ENCODE assay signal across 15 mouse cellular contexts in the genomic region with DNA sequence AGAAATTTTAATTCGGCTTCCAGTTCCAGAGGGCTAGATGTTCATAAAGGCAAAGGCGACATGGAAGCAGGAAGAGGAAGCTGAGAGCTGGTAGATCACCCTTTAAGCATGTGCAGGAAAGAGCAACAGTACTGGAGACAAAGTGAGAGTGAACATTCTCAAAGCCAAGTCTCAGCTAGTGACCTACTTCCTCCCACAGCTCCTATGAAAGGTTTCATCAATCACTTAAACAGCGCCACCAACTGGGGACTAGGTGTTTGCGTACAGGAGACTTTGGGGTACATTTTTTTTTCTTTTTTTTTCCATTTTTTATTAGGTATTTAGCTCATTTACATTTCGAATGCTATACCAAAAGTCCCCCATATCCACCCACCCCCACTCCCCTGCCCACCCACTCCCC.
A peak's percentile ranks its signal among the peaks of the same experiment; 100 is the strongest.
DNase-seq lines count a peak whose midpoint lies in the region; ATAC-seq and TF ChIP-seq lines count a peak whose summit lies in the region.
"Had no signal": no experiment of that assay in that cellular context is flagged by ENCODE, and none has a peak within 500 bp of the region (broad histone marks: within the 10 kb centered on the region; RNA-seq: fewer than 3 reads in every experiment).

No protein-coding gene starts in this region.

- CTCF ChIA-PET in Patski (lab: Charles Lee), result no interaction called here

- POLR2A ChIA-PET in Patski (lab: Charles Lee), result no interaction called here

- H3K4me3 ChIP-seq in layer of hippocampus, adult 2 months, result no peak overlapping the region
- H3K4me3 ChIP-seq: forebrain, embryonic 15.5 days; limb, embryonic 15.5 days; midbrain, embryonic 10.5 days; neural tube, embryonic 15.5 days had no signal

- H3K27me3 ChIP-seq in Patski, result no peaks in the 10 kb centered on the region
- H3K27me3 ChIP-seq: forebrain, embryonic 15.5 days; limb, embryonic 15.5 days; neural tube, embryonic 15.5 days had no signal

- no peak overlapping the region for H3K27ac ChIP-seq in layer of hippocampus, adult 2 months
- H3K27ac ChIP-seq: forebrain, embryonic 15.5 days; limb, embryonic 15.5 days; midbrain, embryonic 10.5 days; neural tube, embryonic 15.5 days had no signal

- no peak for DNase-seq in layer of hippocampus, adult 2 months (ENCODE audit: low spot score in 2 of 2)
- no peak for DNase-seq in layer of hippocampus, postnatal 10 days (ENCODE audit: low spot score in 2 of 2)
- peak; percentile 7 for DNase-seq in thymus, postnatal 4 days
- no peak for DNase-seq in thymus, adult 18-20 months
- no peak for DNase-seq in Patski (ENCODE audit: low read depth, low spot score)
- DNase-seq in right cerebral cortex, adult 18-20 months, result no peak
- DNase-seq: adrenal gland, postnatal 25 days; cerebellum, adult 9-11 months; lung, adult 2 months had no signal

- in situ Hi-C loops in Patski (cut with MboI; ENCODE audit: low pct_unique_long_range_greater_than_20kb), result no loop called here

- no peak for ATAC-seq in Patski
- no peak for ATAC-seq in granulocyte monocyte progenitor cell, adult 5-6 weeks (replicated peaks; ENCODE audit: poor library complexity, severe bottlenecking)
- ATAC-seq: forebrain, embryonic 15.5 days; intestine, embryonic 16.5 days had no signal

- TF ChIP-seq CTCF in layer of hippocampus, adult 2 months (conservative IDR thresholded peaks at IDR 0.05), result peak; percentile 45
- TF ChIP-seq CTCF in Patski (IDR thresholded peaks at IDR 0.05), result peak; percentile 20
